Mouse (Mus musculus): ENCODE data around the gene Epha4. TPM values are rescaled to one million over a fixed set of nuclear protein-coding genes. Genes with fewer than 3 reads are reported as not detected.

Epha4 gene
- polyA plus RNA-seq, 1 experiment from 2014 or later = 12.0 TPM

DNA sequence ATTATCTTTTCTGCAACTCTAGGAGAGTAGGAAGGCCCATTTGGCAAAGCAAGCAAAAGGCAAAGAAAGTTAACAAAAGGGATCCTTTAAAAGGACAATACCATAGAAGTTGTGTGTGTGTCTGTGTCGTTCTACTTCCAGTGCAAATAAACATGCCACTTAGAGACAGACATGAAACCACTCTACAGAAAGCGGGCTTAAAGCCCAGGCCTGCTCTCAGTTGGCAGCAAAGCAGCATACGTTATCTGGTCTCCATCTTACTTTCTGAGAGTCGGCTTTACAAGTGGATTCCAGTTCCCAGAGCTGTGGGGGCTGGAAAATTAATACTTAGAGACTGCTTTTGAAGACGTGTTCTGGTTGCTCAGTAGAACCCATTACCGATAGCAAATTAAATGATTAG is 87.9 kb downstream of the Epha4 start:
- Histone ChIP-seq H3K36me3 (ENCODE audit: insufficient read depth, low read length) (peaks cover 6% of the 10 kb centered on the region; the same call in 1 of the 2 replicates), H3K9me3 (replicated peaks; ENCODE audit: low read length) (no peaks in the 10 kb centered on the region), H3K4me1 (replicated peaks; ENCODE audit: insufficient read depth, low read length) (0 out of 2 replicates have a peak, but pooled peaks cover 4% of the 10 kb centered on the region), H3K27ac (no peak overlapping the region), H3K9ac (ENCODE audit: low read depth, low read length) (no peak overlapping the region), H3K4me3 (replicated peaks; ENCODE audit: low read depth, low read length) (no peak overlapping the region), H3K4me2 (ENCODE audit: low read length) (no peak overlapping the region), H3K27me3 (ENCODE audit: insufficient read depth, low read length) (no peaks in the 10 kb centered on the region)
- no peak for TF ChIP-seq CTCF (IDR thresholded peaks at IDR 0.05; ENCODE audit: low read depth)
- DNase-seq (ENCODE audit: low spot score) (no peak), ATAC-seq (replicated peaks; ENCODE audit: low FRiP score, low read depth) (no peak)
- 69% methylated on average over 6 of the region's 6 CpGs for WGBS

DNA sequence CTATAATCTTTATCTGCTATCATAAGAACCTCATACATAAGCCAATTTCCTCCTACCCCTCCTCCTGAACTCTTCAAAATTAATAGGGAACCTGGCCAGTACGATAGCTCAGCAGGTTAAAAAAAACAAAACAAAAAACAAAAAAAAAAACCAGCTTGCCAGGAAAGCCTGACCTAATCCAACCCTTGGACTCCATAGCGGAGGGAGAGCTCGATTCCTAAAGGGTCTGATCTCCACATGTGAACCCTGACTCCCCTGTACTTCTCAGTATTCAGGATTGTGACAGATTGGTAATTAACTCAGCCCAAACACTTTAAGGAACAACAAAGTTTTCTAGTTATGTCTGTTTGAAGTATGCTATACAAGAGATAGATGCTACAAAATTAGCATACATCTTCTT is 89.7 kb downstream of the Epha4 start:
- ATAC-seq (replicated peaks; ENCODE audit: low FRiP score, low read depth) (no peak), DNase-seq (ENCODE audit: low spot score) (no peak)
- Histone ChIP-seq H3K27me3 (ENCODE audit: insufficient read depth, low read length) (no peaks in the 10 kb centered on the region), H3K9ac (ENCODE audit: low read depth, low read length) (no peak overlapping the region), H3K36me3 (ENCODE audit: insufficient read depth, low read length) (peaks cover 6% of the 10 kb centered on the region; the same call in 1 of the 2 replicates), H3K9me3 (replicated peaks; ENCODE audit: low read length) (no peaks in the 10 kb centered on the region), H3K27ac (no peak overlapping the region), H3K4me3 (replicated peaks; ENCODE audit: low read depth, low read length) (no peak overlapping the region), H3K4me2 (ENCODE audit: low read length) (no peak overlapping the region), H3K4me1 (replicated peaks; ENCODE audit: insufficient read depth, low read length) (no peaks in the 10 kb centered on the region)
- 57% methylated on average over 3 of the region's 3 CpGs for WGBS
- no peak for TF ChIP-seq CTCF (IDR thresholded peaks at IDR 0.05; ENCODE audit: low read depth)

GRCm38 (mm10) chr1:77421081-77421480 is 93.8 kb downstream of the Epha4 start:
- Histone ChIP-seq H3K27ac (no peak overlapping the region), H3K36me3 (ENCODE audit: insufficient read depth, low read length) (peaks cover 5% of the 10 kb centered on the region; the same call in 1 of the 2 replicates), H3K4me3 (replicated peaks; ENCODE audit: low read depth, low read length) (no peak overlapping the region), H3K4me1 (replicated peaks; ENCODE audit: insufficient read depth, low read length) (0 out of 2 replicates have a peak, but pooled peaks cover 5% of the 10 kb centered on the region), H3K27me3 (ENCODE audit: insufficient read depth, low read length) (no peaks in the 10 kb centered on the region), H3K9ac (ENCODE audit: low read depth, low read length) (no peak overlapping the region), H3K4me2 (ENCODE audit: low read length) (no peak overlapping the region), H3K9me3 (replicated peaks; ENCODE audit: low read length) (no peaks in the 10 kb centered on the region)
- ATAC-seq (replicated peaks; ENCODE audit: low FRiP score, low read depth) (no peak), DNase-seq (ENCODE audit: low spot score) (no peak)
- WGBS = 78% methylated on average over 3 of the region's 3 CpGs
- no peak for TF ChIP-seq CTCF (IDR thresholded peaks at IDR 0.05; ENCODE audit: low read depth)

DNA sequence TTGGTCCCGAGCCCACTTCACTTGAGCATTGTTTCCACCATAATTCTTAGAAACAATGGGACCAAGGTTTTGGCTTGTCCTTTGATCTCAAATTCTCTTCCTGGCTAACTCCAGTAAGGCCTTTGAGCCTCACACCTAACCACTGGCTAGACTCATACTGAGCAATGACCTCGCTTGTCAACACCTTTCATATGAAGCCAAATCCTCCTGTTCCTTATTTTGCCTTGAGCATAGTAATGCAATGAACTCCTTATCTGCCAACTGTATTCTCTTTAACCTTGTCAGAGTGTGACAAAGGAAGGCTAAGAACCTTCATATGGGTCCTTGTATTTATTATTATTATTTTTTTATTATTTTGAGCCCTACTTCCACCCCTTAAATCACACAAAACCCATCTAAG is 94.5 kb downstream of the Epha4 start:
- 67% methylated on average over 2 of the region's 2 CpGs for WGBS
- Histone ChIP-seq H3K4me3 (replicated peaks; ENCODE audit: low read depth, low read length) (no peak overlapping the region), H3K9me3 (replicated peaks; ENCODE audit: low read length) (no peaks in the 10 kb centered on the region), H3K9ac (ENCODE audit: low read depth, low read length) (no peak overlapping the region), H3K27ac (no peak overlapping the region), H3K4me1 (replicated peaks; ENCODE audit: insufficient read depth, low read length) (0 out of 2 replicates have a peak, but pooled peaks cover 5% of the 10 kb centered on the region), H3K27me3 (ENCODE audit: insufficient read depth, low read length) (no peaks in the 10 kb centered on the region), H3K36me3 (ENCODE audit: insufficient read depth, low read length) (no peaks in the 10 kb centered on the region), H3K4me2 (ENCODE audit: low read length) (no peak overlapping the region)
- no peak for DNase-seq (ENCODE audit: low spot score)
- no peak for TF ChIP-seq CTCF (IDR thresholded peaks at IDR 0.05; ENCODE audit: low read depth)
- ATAC-seq (replicated peaks; ENCODE audit: low FRiP score, low read depth) = no peak

GRCm38 (mm10) chr1:77416872-77417271 is 98.0 kb downstream of the Epha4 start:
- no peak for TF ChIP-seq CTCF (IDR thresholded peaks at IDR 0.05; ENCODE audit: low read depth)
- Histone ChIP-seq H3K4me1 (replicated peaks; ENCODE audit: insufficient read depth, low read length) (0 out of 2 replicates have a peak, but pooled peaks cover 5% of the 10 kb centered on the region), H3K9ac (ENCODE audit: low read depth, low read length) (no peak overlapping the region), H3K9me3 (replicated peaks; ENCODE audit: low read length) (no peaks in the 10 kb centered on the region), H3K27me3 (ENCODE audit: insufficient read depth, low read length) (no peaks in the 10 kb centered on the region), H3K4me3 (replicated peaks; ENCODE audit: low read depth, low read length) (no peak overlapping the region), H3K4me2 (ENCODE audit: low read length) (no peak overlapping the region), H3K36me3 (ENCODE audit: insufficient read depth, low read length) (no peaks in the 10 kb centered on the region), H3K27ac (no peak overlapping the region)
- ATAC-seq (replicated peaks; ENCODE audit: low FRiP score, low read depth) (no peak), DNase-seq (ENCODE audit: low spot score) (peak; percentile 18)
- 55% methylated on average over 4 of the region's 4 CpGs for WGBS

- H3K4me1 ChIP-seq (replicated peaks; ENCODE audit: insufficient read depth, low read length) = no peaks in the 10 kb centered on the region
- 66% methylated on average over 9 of the region's 9 CpGs for WGBS
- no peak for TF ChIP-seq CTCF (IDR thresholded peaks at IDR 0.05; ENCODE audit: low read depth)
- H3K4me2 ChIP-seq (ENCODE audit: low read length) = no peak overlapping the region
- ATAC-seq (replicated peaks; ENCODE audit: low FRiP score, low read depth) (no peak), DNase-seq (ENCODE audit: low spot score) (no peak)
- H3K4me3 ChIP-seq (replicated peaks; ENCODE audit: low read depth, low read length) = no peak overlapping the region
- no peaks in the 10 kb centered on the region for H3K27me3 ChIP-seq (ENCODE audit: insufficient read depth, low read length)
- H3K27ac ChIP-seq = no peak overlapping the region
- H3K36me3 ChIP-seq (ENCODE audit: insufficient read depth, low read length) = no peaks in the 10 kb centered on the region
- H3K9me3 ChIP-seq (replicated peaks; ENCODE audit: low read length) = no peaks in the 10 kb centered on the region
- no peak overlapping the region for H3K9ac ChIP-seq (ENCODE audit: low read depth, low read length)
Observed at GRCm38 (mm10) chr1:77412871-77413669, 101.8 kb downstream of the Epha4 start.
